Mouse (Mus musculus) stomach, postnatal 0 days (tissue): ENCODE measurements around the gene Pirt.

Experiments used
- CTCF ChIP-seq: IDR thresholded peaks from 2 replicates; pipeline ENCODE4 v1.5.1; 2016; ENCODE audit warnings: antibody characterized with exemption, low read depth, mild to moderate bottlenecking, moderate library complexity
- EP300 ChIP-seq: optimal IDR thresholded peaks from 2 replicates; pipeline ENCODE3; 2016; ENCODE audit warnings: antibody characterized with exemption

DNA sequence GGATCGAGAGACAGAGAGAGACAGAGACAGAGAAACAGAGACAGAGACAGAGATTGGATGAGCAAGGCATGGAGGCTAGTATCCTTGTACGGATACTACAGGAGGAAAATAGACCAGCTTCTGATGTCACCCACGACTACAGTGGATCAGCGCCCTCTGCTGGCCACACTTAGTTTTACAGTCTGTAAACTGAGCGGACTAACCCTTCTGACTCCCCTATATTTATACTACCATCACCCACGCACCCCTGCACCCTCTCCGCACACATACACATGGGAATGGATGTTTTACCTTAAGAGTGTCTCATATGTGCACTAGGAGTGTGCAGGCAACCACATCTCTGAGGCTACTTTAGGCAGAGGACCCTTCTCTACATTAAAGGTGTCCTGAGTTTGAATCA is 12.4 kb upstream of the Pirt start:
- peak; percentile 85 for TF ChIP-seq CTCF
- no peak for TF ChIP-seq EP300
